Mouse (Mus musculus) spleen, adult 2 months (tissue): ENCODE measurements around the gene Setx. TPM values are rescaled to one million over a fixed set of nuclear protein-coding genes. Genes with fewer than 3 reads are reported as not detected.
A peak's percentile ranks its signal among the peaks of the same experiment; 100 is the strongest.
"Not testable (repeated sequence)": the region's sequence is repeated elsewhere in the genome, so short reads cannot be mapped to it uniquely, and the experiment has no call there.

Experiments used
- DNase-seq, 2 experiments: peaks; one replicate each; pipeline versions ENCODE4 v3.0.0 to v3.0.0-alpha.2; 2012 to 2021; ENCODE audit warnings: low spot score in 2 of 2, low read depth in 1 of 2
- H3K27ac ChIP-seq: fragments of 200-500 bp; 2 replicates; pipeline ENCODE4 v1.5.1; 2012; ENCODE audit warnings: low read length, inconsistent platforms; ENCODE audit not compliant: insufficient read depth
- H3K27me3 ChIP-seq: fragments of 200-500 bp; 2 replicates; pipeline ENCODE4 v1.6.1; 2012; ENCODE audit warnings: mild to moderate bottlenecking, moderate library complexity, low read length, inconsistent platforms; ENCODE audit not compliant: control insufficient read depth, insufficient read depth
- H3K36me3 ChIP-seq: fragments of 200-500 bp; 2 replicates; pipeline ENCODE4 v1.6.1; 2012; ENCODE audit warnings: mild to moderate bottlenecking, low read length, inconsistent platforms; ENCODE audit not compliant: control insufficient read depth, insufficient read depth
- H3K4me1 ChIP-seq: fragments of 200-500 bp; 2 replicates; pipeline ENCODE4 v1.6.1; 2011; ENCODE audit warnings: inconsistent platforms; ENCODE audit not compliant: control insufficient read depth, insufficient read depth, insufficient read length
- H3K4me3 ChIP-seq: fragments of 200-500 bp; 2 replicates; pipeline ENCODE4 v1.5.1; 2011; ENCODE audit warnings: mild to moderate bottlenecking, inconsistent platforms; ENCODE audit not compliant: insufficient read depth, insufficient read length; ENCODE audit errors: extremely low read depth
- CTCF ChIP-seq: fragments of 200-500 bp; IDR thresholded peaks from 2 replicates; pipeline ENCODE4 v1.5.1; 2011; ENCODE audit warnings: mild to moderate bottlenecking, inconsistent platforms; ENCODE audit not compliant: insufficient read depth, insufficient read length, insufficient replicate concordance; ENCODE audit errors: extremely low read depth
- POLR2A ChIP-seq: fragments of 200-500 bp; IDR thresholded peaks from 2 replicates; pipeline ENCODE4 v1.6.1; 2011; ENCODE audit warnings: low read depth, low read length, inconsistent platforms
- WGBS: fragments of 180-500 bp; shearing (Covaris S2); methylation state at CpG from one replicate; pipeline ENCODE4 v1.1.7; 2018; 5-methylcytosine and 5-hydroxymethylcytosine counted together
- polyA plus RNA-seq: library from polyadenylated mRNA; depleted of rRNA; stranded (reverse); fragments of >200 nt; gene quantifications from 2 replicates; pipeline ENCODE4 v1.2.3, GENCODE M21; 2012; rRNA removed

Setx gene
- 6.6 and 7.2 TPM in 2 replicates for polyA plus RNA-seq

DNA sequence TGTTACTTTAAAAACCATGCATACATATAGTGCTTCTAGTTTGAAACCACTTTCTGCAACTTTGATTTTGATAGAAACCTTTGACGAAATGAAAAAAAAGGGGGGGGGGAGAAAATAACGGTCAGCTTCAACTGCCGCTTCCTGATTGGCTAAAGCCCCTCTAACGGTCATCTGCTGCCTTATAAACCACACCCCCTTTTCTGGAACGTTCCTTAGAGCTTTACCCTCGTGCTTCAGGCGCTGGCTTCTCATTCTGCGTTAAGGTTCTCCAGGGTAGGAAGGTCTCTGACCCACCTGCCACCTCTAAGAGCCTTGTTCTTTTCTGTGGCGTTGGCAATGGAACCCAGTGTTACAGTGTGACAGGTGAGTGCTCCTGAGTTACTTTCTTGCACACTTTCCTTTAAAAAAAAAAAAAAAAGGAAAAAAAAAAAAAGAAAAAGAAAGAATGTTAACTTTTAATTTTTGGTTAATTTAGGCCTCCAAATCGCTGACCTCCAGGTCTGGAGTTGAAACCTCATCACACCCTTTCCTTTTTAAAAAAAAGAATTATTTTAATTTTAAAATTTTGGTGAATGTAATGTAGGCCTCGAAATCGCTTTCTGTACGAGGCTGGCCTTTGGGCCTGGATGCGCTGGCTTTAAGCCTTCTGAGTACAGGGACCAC, at the start of gene Setx:
TSS of gene Setx (plus strand) at position 275 of the 663 bp plus-strand sequence.
- peaks cover 3% of the 10 kb centered on the region for H3K4me1 ChIP-seq
- no peaks in the 10 kb centered on the region for H3K27me3 ChIP-seq
- peaks cover 5% of the 10 kb centered on the region for H3K36me3 ChIP-seq
- WGBS, result 62% methylated on average over 14 of the region's 14 CpGs
- peak within 1 kb of the TSS; percentile 96 for H3K27ac ChIP-seq
- DNase-seq, result no peak
- TF ChIP-seq POLR2A (no peak), CTCF (no peak)
- peak within 1 kb of the TSS; percentile 84 for H3K4me3 ChIP-seq

DNA sequence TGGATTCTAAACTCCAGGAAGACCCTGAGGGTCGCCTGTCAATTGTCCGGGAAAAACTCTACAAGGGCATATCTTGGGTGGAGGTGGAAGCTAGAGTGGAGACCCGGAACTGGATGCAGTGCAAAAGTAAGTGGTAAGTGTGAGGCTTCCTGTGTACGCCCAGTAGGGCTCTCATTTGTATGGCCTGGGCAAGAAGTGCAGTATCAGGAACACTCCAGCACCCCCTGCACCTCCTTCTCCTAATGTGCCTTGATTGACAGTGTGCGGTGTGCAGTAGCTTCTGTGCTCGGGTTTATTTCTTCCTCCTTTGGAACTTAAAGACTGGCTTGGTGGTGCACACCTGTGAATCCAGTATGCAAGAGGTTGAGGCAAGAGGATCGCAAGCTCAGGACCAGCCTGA, 49.3 kb upstream of the Setx start:
- no peak for DNase-seq
- H3K27ac ChIP-seq, result no peak overlapping the region
- no peak for TF ChIP-seq POLR2A
- no peak for TF ChIP-seq CTCF
- peaks cover 43% of the 10 kb centered on the region for H3K36me3 ChIP-seq
- no peak overlapping the region for H3K4me3 ChIP-seq
- no peaks in the 10 kb centered on the region for H3K4me1 ChIP-seq
- WGBS, result 94% methylated on average over 7 of the region's 7 CpGs
- H3K27me3 ChIP-seq, result no peaks in the 10 kb centered on the region

DNA sequence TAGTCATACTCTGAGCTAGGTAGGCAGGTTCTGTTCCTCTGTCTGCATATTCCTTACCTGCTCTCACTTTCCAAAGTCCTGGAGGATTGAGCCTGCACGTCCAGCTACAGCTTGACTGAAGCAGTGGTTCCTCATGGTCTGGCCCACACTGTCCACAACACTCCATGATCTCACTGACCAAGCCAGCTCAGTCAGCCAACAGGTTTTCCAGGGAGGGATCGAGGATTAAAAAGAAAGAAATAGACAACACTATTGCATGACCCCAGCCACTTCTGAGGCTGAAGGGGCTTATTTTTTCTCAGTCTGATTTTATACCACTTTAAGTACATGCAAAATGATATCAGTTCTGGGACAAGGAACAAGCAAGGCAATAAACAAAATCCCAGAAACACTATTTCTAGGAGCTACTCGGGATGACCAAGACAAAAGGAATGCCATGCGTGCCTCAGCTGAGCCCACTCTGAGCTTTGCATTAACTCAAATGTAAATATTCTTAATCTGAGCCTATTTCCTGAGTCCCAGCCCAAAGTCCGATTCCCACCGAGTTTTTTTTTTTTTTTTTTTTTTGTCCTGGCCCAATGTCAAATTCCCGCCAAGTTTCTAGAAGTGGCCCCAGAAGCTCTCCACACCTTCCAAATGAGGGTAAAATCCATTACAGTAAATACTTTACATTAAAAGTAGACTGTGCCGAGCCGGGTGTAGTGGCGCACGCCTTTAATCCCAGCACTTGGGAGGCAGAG, 48.5 kb upstream of the Setx start:
- no peaks in the 10 kb centered on the region for H3K27me3 ChIP-seq
- no peak for DNase-seq
- H3K36me3 ChIP-seq, result peaks cover 42% of the 10 kb centered on the region
- H3K4me1 ChIP-seq, result no peaks in the 10 kb centered on the region
- 91% methylated on average over 11 of the region's 11 CpGs for WGBS
- TF ChIP-seq POLR2A (no peak), CTCF (no peak)
- no peak overlapping the region for H3K4me3 ChIP-seq
- no peak overlapping the region for H3K27ac ChIP-seq

DNA sequence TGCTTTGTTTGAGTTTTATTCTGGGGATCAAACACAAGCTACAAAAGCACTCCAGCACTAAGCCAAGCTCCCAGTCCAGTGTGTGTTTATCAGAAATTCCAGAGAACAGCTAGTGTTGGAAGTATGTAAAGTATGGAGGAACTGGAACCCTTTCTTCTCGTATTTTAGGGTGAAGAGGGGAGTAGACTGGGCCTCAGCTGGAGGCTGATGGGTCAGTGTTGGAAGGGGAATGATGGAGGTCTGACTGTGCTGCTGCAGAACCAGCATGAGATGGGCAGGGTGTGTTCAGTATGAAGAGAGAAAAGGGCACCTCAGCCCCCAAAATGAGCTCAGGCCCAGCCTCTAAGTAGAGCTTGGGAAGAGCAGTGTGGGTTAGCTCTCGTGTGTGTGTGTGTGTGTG, 47.8 kb upstream of the Setx start:
- 77% methylated on average over 2 of the region's 2 CpGs for WGBS
- no peak for DNase-seq
- Histone ChIP-seq H3K27me3 (no peaks in the 10 kb centered on the region), H3K4me3 (no peak overlapping the region), H3K4me1 (no peaks in the 10 kb centered on the region), H3K27ac (no peak overlapping the region), H3K36me3 (peaks cover 40% of the 10 kb centered on the region)
- TF ChIP-seq POLR2A, result no peak

DNA sequence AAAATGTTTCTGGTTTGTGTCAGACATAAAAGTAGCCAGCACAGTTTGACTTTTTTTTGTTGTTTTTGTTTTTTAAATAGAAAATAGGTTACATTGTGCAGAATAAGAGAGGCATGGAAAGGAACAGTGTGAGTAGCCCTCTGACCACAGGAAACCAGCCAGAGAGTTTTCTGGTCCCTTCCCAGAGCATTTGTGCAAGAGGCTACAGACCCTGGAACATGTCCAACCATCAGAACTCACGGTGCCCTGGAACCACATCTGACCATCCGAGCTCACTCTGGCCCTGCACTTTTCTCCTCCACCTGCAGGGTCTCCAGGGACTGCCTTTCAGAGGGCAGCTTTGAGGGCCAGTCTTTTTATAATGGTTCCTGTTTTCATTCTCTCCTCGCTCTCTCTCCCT, 42.0 kb upstream of the Setx start:
- WGBS, result 50% methylated on average over 3 of the region's 3 CpGs
- DNase-seq, result no peak
- H3K4me1 ChIP-seq, result no peaks in the 10 kb centered on the region
- no peak overlapping the region for H3K27ac ChIP-seq
- TF ChIP-seq POLR2A, result no peak
- H3K4me3 ChIP-seq, result no peak overlapping the region
- no peaks in the 10 kb centered on the region for H3K27me3 ChIP-seq
- peaks cover 46% of the 10 kb centered on the region for H3K36me3 ChIP-seq

DNA sequence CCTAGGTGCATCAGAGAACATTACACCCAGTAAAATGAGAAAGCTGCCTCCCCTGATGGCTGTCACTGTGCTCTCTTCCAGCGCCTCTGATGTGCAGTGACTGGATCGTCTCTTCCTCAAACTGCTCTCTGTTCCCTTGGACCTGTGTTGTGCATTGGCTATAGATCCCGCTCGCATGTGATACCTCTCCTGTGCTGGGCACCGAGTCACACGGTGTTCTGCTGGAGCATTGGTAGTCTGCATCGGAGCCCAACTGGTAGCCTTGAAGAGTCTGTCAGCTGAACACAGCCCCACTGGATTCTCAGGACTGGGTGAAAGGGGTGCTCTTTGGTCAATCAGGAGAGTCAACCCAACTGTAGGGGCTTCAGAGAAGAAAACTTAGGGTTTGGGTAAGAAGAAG, 38.0 kb upstream of the Setx start:
- TF ChIP-seq CTCF (no peak), POLR2A (no peak)
- 96% methylated on average over 7 of the region's 7 CpGs for WGBS
- H3K36me3 ChIP-seq, result peaks cover 32% of the 10 kb centered on the region
- H3K27me3 ChIP-seq, result no peaks in the 10 kb centered on the region
- no peak for DNase-seq
- H3K4me3 ChIP-seq, result no peak overlapping the region
- H3K27ac ChIP-seq, result no peak overlapping the region
- H3K4me1 ChIP-seq, result no peaks in the 10 kb centered on the region

DNA sequence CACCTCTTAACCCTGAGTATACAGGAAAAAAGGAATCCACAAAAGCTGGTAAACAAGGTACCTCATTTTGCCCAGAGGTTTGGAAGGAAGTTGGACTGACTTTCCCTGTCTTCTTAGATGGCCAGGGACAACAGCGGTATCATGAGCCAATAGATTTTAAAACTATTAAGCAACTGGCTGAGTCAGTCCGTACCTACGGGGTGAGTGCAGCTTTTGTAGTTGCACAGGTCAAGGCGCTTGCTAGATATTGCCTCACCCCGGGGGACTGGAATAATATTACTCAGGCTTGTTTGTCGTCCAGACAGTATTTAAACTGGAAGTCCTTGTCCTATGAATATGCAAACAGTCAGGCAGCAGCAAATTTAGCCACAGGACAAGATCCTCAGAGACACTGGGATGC, 34.7 kb upstream of the Setx start:
- H3K27ac ChIP-seq, H3K27me3 ChIP-seq, H3K4me3 ChIP-seq, H3K4me1 ChIP-seq, DNase-seq: not testable (repeated sequence)
- 83% methylated on average over 6 of the region's 6 CpGs for WGBS
- H3K36me3 ChIP-seq, result peaks cover 16% of the 10 kb centered on the region
